Mouse (Mus musculus): Measurements from ENCODE around the gene Tas2r135. TPM values are rescaled to one million over a fixed set of nuclear protein-coding genes. Genes with fewer than 3 reads are reported as not detected.

Gene Tas2r135
- polyA plus RNA-seq, 1 experiment from 2014 or later: not detected

- 55% methylated on average over 4 of the region's 4 CpGs for WGBS
- Histone ChIP-seq H3K27me3 (peaks cover 15% of the 10 kb centered on the region; the same call in 1 of the 2 replicates), H3K27ac (no peak overlapping the region), H3K4me3 (no peak overlapping the region), H3K9me3 (replicated peaks) (no peaks in the 10 kb centered on the region), H3K4me1 (peaks cover 14% of the 10 kb centered on the region), H3K4me2 (no peak overlapping the region), H3K9ac (no peak overlapping the region), H3K36me3 (ENCODE audit: poor library complexity, severe bottlenecking) (no peaks in the 10 kb centered on the region)
- ATAC-seq: no peak
Measured at GRCm38 (mm10) chr6:42376016-42376415, 29.2 kb upstream of the Tas2r135 start.

GRCm38 (mm10) chr6:42376504-42377019 lies 28.7 kb upstream of the Tas2r135 start:
- Histone ChIP-seq H3K36me3 (ENCODE audit: poor library complexity, severe bottlenecking) (no peaks in the 10 kb centered on the region), H3K9me3 (replicated peaks) (no peaks in the 10 kb centered on the region), H3K27ac (no peak overlapping the region), H3K4me3 (no peak overlapping the region), H3K27me3 (peaks cover 15% of the 10 kb centered on the region; the same call in 1 of the 2 replicates), H3K4me2 (no peak overlapping the region), H3K9ac (no peak overlapping the region), H3K4me1 (peaks cover 14% of the 10 kb centered on the region)
- 83% methylated on average over 6 of the region's 6 CpGs for WGBS
- no peak for ATAC-seq

DNA sequence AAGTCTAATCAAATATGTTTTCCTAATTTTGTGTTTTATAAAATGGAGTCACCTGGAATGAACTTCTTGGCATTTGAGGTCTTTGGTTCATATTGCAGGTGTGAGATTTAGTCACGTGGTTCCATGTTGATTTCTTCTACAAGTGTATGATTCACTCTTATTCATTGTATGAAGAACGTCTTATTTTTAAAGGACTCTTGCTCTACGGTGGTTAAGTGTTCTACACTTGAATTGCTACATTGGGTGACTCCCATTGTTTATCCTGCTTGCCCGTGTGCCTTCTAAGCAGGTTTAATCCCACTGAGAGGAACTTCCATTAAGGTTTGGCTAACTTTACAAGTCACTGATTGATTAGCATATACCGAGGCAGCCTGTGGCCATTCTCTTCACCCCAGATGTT lies 28.0 kb upstream of the Tas2r135 start:
- H3K9me3 ChIP-seq (replicated peaks): no peaks in the 10 kb centered on the region
- no peak overlapping the region for H3K4me2 ChIP-seq

DNA sequence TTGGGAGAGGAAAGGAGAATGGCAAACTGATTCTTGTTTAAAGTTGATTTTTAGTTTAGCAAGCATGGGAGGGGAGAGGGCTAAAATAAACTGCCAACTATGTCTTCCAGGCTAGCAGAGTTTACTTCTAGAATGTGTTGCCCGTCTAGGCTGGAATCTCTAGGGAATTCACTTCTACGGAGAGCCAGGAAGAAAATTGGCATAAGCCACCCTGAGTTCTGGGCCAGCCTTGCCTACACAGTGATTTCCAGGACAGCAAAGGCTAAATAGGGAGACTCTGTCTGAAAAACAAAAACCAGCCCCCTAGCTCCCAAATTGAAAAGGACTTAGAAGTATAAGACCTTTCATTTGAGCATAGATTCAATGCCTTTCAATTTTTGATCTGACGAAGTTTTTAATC lies 25.7 kb upstream of the Tas2r135 start:
- no peaks in the 10 kb centered on the region for H3K4me1 ChIP-seq
- WGBS: 47% methylated on average over 3 of the region's 3 CpGs

More for the DNA sequence above, 28.0 kb upstream of the Tas2r135 start:
- ATAC-seq: no peak
- H3K27me3 ChIP-seq: peaks cover 9% of the 10 kb centered on the region; the same call in 1 of the 2 replicates
- WGBS: 68% methylated on average over 5 of the region's 5 CpGs
- no peak overlapping the region for H3K4me3 ChIP-seq
- H3K9ac ChIP-seq: no peak overlapping the region
- peaks cover 14% of the 10 kb centered on the region for H3K4me1 ChIP-seq
- no peaks in the 10 kb centered on the region for H3K36me3 ChIP-seq (ENCODE audit: poor library complexity, severe bottlenecking)
- no peak overlapping the region for H3K27ac ChIP-seq

GRCm38 (mm10) chr6:42380416-42381144 lies 24.7 kb upstream of the Tas2r135 start:
- WGBS: under 1% methylated on average over 8 of the region's 8 CpGs
- ATAC-seq: peak; percentile 65

More for the DNA sequence above, 25.7 kb upstream of the Tas2r135 start:
- ATAC-seq: no peak
- Histone ChIP-seq H3K4me2 (no peak overlapping the region), H3K27me3 (no peaks in the 10 kb centered on the region), H3K4me3 (no peak overlapping the region), H3K36me3 (ENCODE audit: poor library complexity, severe bottlenecking) (no peaks in the 10 kb centered on the region), H3K27ac (no peak overlapping the region), H3K9me3 (replicated peaks) (no peaks in the 10 kb centered on the region), H3K9ac (no peak overlapping the region)

DNA sequence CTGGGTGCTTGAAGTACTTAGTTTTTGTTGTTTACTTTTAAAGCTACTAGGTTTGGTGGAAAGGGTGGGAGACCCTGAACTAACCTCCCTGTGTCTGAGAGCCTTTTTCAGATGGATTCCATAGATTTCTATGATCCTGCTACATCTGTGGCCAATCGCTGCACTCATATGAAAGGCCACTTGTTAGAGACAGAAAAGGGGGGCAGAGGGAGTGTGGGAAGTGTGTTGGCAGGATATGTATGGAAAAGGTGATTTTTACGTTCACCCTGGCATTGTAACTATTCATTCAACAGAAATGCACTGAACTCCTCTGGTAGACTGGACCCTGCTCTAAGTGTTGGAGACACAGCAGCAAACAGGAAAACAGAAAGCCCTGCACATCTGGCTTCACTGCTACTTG lies 24.0 kb upstream of the Tas2r135 start:
- H3K27ac ChIP-seq: no peak overlapping the region
- H3K4me1 ChIP-seq: no peaks in the 10 kb centered on the region
- H3K4me3 ChIP-seq: no peak overlapping the region
- no peak for ATAC-seq
- no peaks in the 10 kb centered on the region for H3K36me3 ChIP-seq (ENCODE audit: poor library complexity, severe bottlenecking)
- WGBS: 20% methylated on average over 2 of the region's 2 CpGs
- H3K9ac ChIP-seq: no peak overlapping the region
- no peak overlapping the region for H3K4me2 ChIP-seq
- H3K9me3 ChIP-seq (replicated peaks): no peaks in the 10 kb centered on the region
- H3K27me3 ChIP-seq: no peaks in the 10 kb centered on the region

More at GRCm38 (mm10) chr6:42380416-42381144, 24.7 kb upstream of the Tas2r135 start:
- no peaks in the 10 kb centered on the region for H3K4me1 ChIP-seq
- no peaks in the 10 kb centered on the region for H3K36me3 ChIP-seq (ENCODE audit: poor library complexity, severe bottlenecking)
- H3K9ac ChIP-seq: no peak overlapping the region
- no peaks in the 10 kb centered on the region for H3K27me3 ChIP-seq
- H3K27ac ChIP-seq: no peak overlapping the region
- H3K9me3 ChIP-seq (replicated peaks): no peaks in the 10 kb centered on the region
- H3K4me2 ChIP-seq: peak overlapping the region; percentile 28; the same call in 1 of the 2 replicates
- no peak overlapping the region for H3K4me3 ChIP-seq

GRCm38 (mm10) chr6:42381916-42382381 lies 23.3 kb upstream of the Tas2r135 start:
- H3K27ac ChIP-seq: no peak overlapping the region
- H3K27me3 ChIP-seq: no peaks in the 10 kb centered on the region
- no peak overlapping the region for H3K4me2 ChIP-seq
- no peaks in the 10 kb centered on the region for H3K9me3 ChIP-seq (replicated peaks)
- no peak overlapping the region for H3K9ac ChIP-seq
- no peak for ATAC-seq
- no peaks in the 10 kb centered on the region for H3K4me1 ChIP-seq
- no peak overlapping the region for H3K4me3 ChIP-seq
- WGBS: 81% methylated on average over 9 of the region's 9 CpGs
- no peaks in the 10 kb centered on the region for H3K36me3 ChIP-seq (ENCODE audit: poor library complexity, severe bottlenecking)

DNA sequence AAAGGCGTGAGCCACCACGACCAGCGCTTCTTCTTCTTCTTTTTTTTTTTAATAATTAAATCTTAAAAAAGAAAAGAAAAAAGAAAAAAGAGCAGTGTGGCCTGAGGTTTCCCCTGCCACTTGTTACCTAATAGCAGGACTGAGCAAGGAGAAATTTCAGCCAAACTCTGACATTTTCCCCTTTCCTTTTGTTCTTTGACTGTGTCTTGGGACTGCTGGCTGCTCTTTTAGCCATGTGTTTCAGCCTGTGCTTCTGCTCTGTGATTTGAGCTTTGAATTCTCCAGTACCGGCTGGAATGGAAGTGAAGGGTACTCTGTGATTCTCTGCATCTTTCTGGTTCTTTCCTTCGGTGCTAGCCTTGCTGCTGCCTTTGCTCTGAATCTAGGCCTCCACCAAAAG lies 21.9 kb upstream of the Tas2r135 start:
- no peak overlapping the region for H3K27ac ChIP-seq
- no peak overlapping the region for H3K4me3 ChIP-seq
- no peaks in the 10 kb centered on the region for H3K9me3 ChIP-seq (replicated peaks)
- no peak overlapping the region for H3K9ac ChIP-seq
- H3K36me3 ChIP-seq (ENCODE audit: poor library complexity, severe bottlenecking): no peaks in the 10 kb centered on the region
- H3K27me3 ChIP-seq: no peaks in the 10 kb centered on the region
- no peak for ATAC-seq
- H3K4me2 ChIP-seq: no peak overlapping the region
- H3K4me1 ChIP-seq: no peaks in the 10 kb centered on the region
- WGBS: 80% methylated on average over 5 of the region's 5 CpGs

- no peaks in the 10 kb centered on the region for H3K27me3 ChIP-seq
- WGBS: 82% methylated on average over 4 of the region's 4 CpGs
- no peaks in the 10 kb centered on the region for H3K4me1 ChIP-seq
- no peak for ATAC-seq
- H3K9me3 ChIP-seq (replicated peaks): no peaks in the 10 kb centered on the region
- H3K36me3 ChIP-seq (ENCODE audit: poor library complexity, severe bottlenecking): no peaks in the 10 kb centered on the region
- no peak overlapping the region for H3K4me2 ChIP-seq
- H3K9ac ChIP-seq: no peak overlapping the region
- no peak overlapping the region for H3K27ac ChIP-seq
- no peak overlapping the region for H3K4me3 ChIP-seq
Measured at GRCm38 (mm10) chr6:42385635-42386034, 19.6 kb upstream of the Tas2r135 start.

DNA sequence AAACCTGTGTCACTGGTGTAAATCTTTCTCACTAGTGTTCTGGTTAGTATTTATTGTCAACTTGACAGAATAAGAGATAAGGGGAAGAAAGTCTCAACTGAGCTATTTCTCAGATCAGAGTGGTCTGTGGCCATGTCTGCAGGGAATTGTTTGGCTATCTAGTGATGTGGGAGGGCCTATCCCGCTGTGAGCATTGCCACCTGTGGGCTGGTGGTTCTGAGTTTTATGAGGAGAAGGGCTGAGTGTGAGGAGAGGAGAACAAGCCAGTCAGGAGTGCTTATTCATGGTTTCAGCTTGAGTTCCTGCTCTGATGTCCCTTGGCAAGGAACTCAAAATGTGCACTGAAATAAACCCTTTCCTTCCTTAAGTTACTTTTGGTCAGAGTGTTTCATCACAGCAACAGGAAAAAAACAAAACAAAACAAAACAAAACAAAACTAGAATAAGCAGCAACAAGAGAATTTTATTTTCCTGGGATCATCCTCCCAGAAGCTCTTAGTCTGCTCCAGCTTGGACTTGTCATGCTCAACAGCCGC lies 13.4 kb upstream of the Tas2r135 start:
- no peak overlapping the region for H3K27ac ChIP-seq
- H3K4me3 ChIP-seq: no peak overlapping the region
- no peak overlapping the region for H3K9ac ChIP-seq
- ATAC-seq: no peak
- no peak overlapping the region for H3K4me2 ChIP-seq
- no peaks in the 10 kb centered on the region for H3K27me3 ChIP-seq
- H3K36me3 ChIP-seq (ENCODE audit: poor library complexity, severe bottlenecking): no peaks in the 10 kb centered on the region
- H3K9me3 ChIP-seq (replicated peaks): no peaks in the 10 kb centered on the region
- H3K4me1 ChIP-seq: no peaks in the 10 kb centered on the region
- WGBS: 73% methylated on average over 2 of the region's 2 CpGs

- Histone ChIP-seq H3K4me1 (no peaks in the 10 kb centered on the region), H3K27me3 (no peaks in the 10 kb centered on the region), H3K27ac (no peak overlapping the region), H3K9me3 (replicated peaks) (no peaks in the 10 kb centered on the region), H3K4me3 (no peak overlapping the region), H3K4me2 (no peak overlapping the region), H3K36me3 (ENCODE audit: poor library complexity, severe bottlenecking) (no peaks in the 10 kb centered on the region), H3K9ac (no peak overlapping the region)
- 73% methylated on average over 9 of the region's 9 CpGs for WGBS
- no peak for ATAC-seq
Measured at GRCm38 (mm10) chr6:42395960-42396809, 9.0 kb upstream of the Tas2r135 start.

All from forebrain, embryonic 13.5 days (tissue).